Mouse (Mus musculus) heart, embryonic 10.5 days (tissue): Measurements from ENCODE around the gene Arntl. TPM values are rescaled to one million over a fixed set of nuclear protein-coding genes. Genes with fewer than 3 reads are reported as not detected.
A peak's percentile ranks its signal among the peaks of the same experiment; 100 is the strongest.
"Not testable (repeated sequence)": the region's sequence is repeated elsewhere in the genome, so short reads cannot be mapped to it uniquely, and the experiment has no call there.

Experiments used
- DNase-seq: peaks from one replicate; pipeline ENCODE4 v3.0.0-alpha.2; 2017; ENCODE audit warnings: low spot score
- H3K27ac ChIP-seq: fragments of 300-500 bp; sonication (generic); 2 replicates; pipeline ENCODE4 v1.5.1; 2016; ENCODE audit warnings: mild to moderate bottlenecking
- H3K27me3 ChIP-seq: fragments of 300-500 bp; sonication (generic); 2 replicates; pipeline ENCODE4 v1.6.1; 2016; ENCODE audit warnings: mild to moderate bottlenecking; ENCODE audit not compliant: poor library complexity, insufficient read depth, severe bottlenecking
- H3K36me3 ChIP-seq: fragments of 300-500 bp; sonication (generic); 2 replicates; pipeline ENCODE4 v1.6.1; 2016; ENCODE audit warnings: mild to moderate bottlenecking, moderate library complexity
- H3K4me1 ChIP-seq: fragments of 300-500 bp; sonication (generic); 2 replicates; pipeline ENCODE4 v1.6.1; 2016; ENCODE audit warnings: mild to moderate bottlenecking
- H3K4me3 ChIP-seq: fragments of 300-500 bp; sonication (generic); 2 replicates; pipeline ENCODE4 v1.5.1; 2016; ENCODE audit warnings: mild to moderate bottlenecking, moderate library complexity
- H3K9me3 ChIP-seq: fragments of 300-500 bp; sonication (generic); 2 replicates; pipeline ENCODE4 v1.6.1; 2016; ENCODE audit warnings: mild to moderate bottlenecking, moderate library complexity
- WGBS: fragments of 180-500 bp; shearing (Covaris S2); methylation state at CpG from one replicate; pipeline ENCODE4 v1.1.7; 2016; 5-methylcytosine and 5-hydroxymethylcytosine counted together
- polyA plus RNA-seq: library from polyadenylated mRNA; unstranded; fragments of >200 nt; fragmentation: Nextera tagmentation; extraction: Ambion mirVana; gene quantifications from 2 replicates; pipeline ENCODE4 v1.2.1, GENCODE M21; 2016

Arntl gene
- polyA plus RNA-seq, 1 experiment from 2014 or later: 7.0 TPM

GRCm38 (mm10) chr7:113246512-113246911, 39.2 kb downstream of the Arntl start:
- no peak overlapping the region for H3K4me3 ChIP-seq
- peaks cover 39% of the 10 kb centered on the region for H3K4me1 ChIP-seq
- H3K27ac ChIP-seq: no peak overlapping the region
- DNase-seq: no peak
- H3K27me3 ChIP-seq: no peaks in the 10 kb centered on the region
- no peaks in the 10 kb centered on the region for H3K36me3 ChIP-seq
- 77% methylated on average over 4 of the region's 4 CpGs for WGBS
- no peaks in the 10 kb centered on the region for H3K9me3 ChIP-seq

GRCm38 (mm10) chr7:113247167-113247566, 39.9 kb downstream of the Arntl start:
- H3K27ac ChIP-seq: no peak overlapping the region
- no peak overlapping the region for H3K4me3 ChIP-seq
- WGBS: 73% methylated on average over 5 of the region's 5 CpGs
- no peaks in the 10 kb centered on the region for H3K9me3 ChIP-seq
- no peak for DNase-seq
- no peaks in the 10 kb centered on the region for H3K27me3 ChIP-seq
- no peaks in the 10 kb centered on the region for H3K36me3 ChIP-seq
- H3K4me1 ChIP-seq: peaks cover 40% of the 10 kb centered on the region

- H3K4me3 ChIP-seq: no peak overlapping the region
- DNase-seq: no peak
- peaks cover 44% of the 10 kb centered on the region for H3K4me1 ChIP-seq
- 63% methylated on average over 16 of the region's 16 CpGs for WGBS
- H3K27me3 ChIP-seq: no peaks in the 10 kb centered on the region
- H3K9me3 ChIP-seq: no peaks in the 10 kb centered on the region
- H3K27ac ChIP-seq: 0 out of 2 replicates have a peak overlapping the region, but pooled peaks have one; percentile 22
- no peaks in the 10 kb centered on the region for H3K36me3 ChIP-seq
These were observed 42.0 kb downstream of the Arntl start for GRCm38 (mm10) chr7:113249134-113249825.

- WGBS: 42% methylated on average over 3 of the region's 3 CpGs
- H3K9me3 ChIP-seq: no peaks in the 10 kb centered on the region
- peaks cover 52% of the 10 kb centered on the region for H3K4me1 ChIP-seq
- peak overlapping the region; percentile 83 for H3K27ac ChIP-seq
- H3K4me3 ChIP-seq: no peak overlapping the region
- H3K36me3 ChIP-seq: no peaks in the 10 kb centered on the region
- H3K27me3 ChIP-seq: no peaks in the 10 kb centered on the region
- DNase-seq: peak; percentile 84
These were observed 43.2 kb downstream of the Arntl start for GRCm38 (mm10) chr7:113250433-113250991.

GRCm38 (mm10) chr7:113251001-113251400, 43.7 kb downstream of the Arntl start:
- H3K4me3 ChIP-seq: no peak overlapping the region
- 56% methylated on average over 3 of the region's 3 CpGs for WGBS
- H3K4me1 ChIP-seq: peaks cover 55% of the 10 kb centered on the region
- peak; percentile 79 for DNase-seq
- H3K36me3 ChIP-seq: no peaks in the 10 kb centered on the region
- H3K9me3 ChIP-seq: no peaks in the 10 kb centered on the region
- H3K27ac ChIP-seq: peak overlapping the region; percentile 83
- no peaks in the 10 kb centered on the region for H3K27me3 ChIP-seq

GRCm38 (mm10) chr7:113251554-113251953, 44.3 kb downstream of the Arntl start:
- Histone ChIP-seq H3K9me3 (no peaks in the 10 kb centered on the region), H3K36me3 (no peaks in the 10 kb centered on the region), H3K4me1 (peaks cover 57% of the 10 kb centered on the region), H3K27me3 (no peaks in the 10 kb centered on the region), H3K4me3 (no peak overlapping the region), H3K27ac (peak overlapping the region; percentile 83)
- 50% methylated on average over 6 of the region's 6 CpGs for WGBS
- DNase-seq: no peak

- Histone ChIP-seq H3K27ac (no peak overlapping the region), H3K4me3 (no peak overlapping the region), H3K36me3 (no peaks in the 10 kb centered on the region), H3K4me1 (peaks cover 55% of the 10 kb centered on the region), H3K9me3 (no peaks in the 10 kb centered on the region), H3K27me3 (no peaks in the 10 kb centered on the region)
- 90% methylated on average over 7 of the region's 7 CpGs for WGBS
- no peak for DNase-seq
These were observed 46.6 kb downstream of the Arntl start for GRCm38 (mm10) chr7:113253777-113254405.

GRCm38 (mm10) chr7:113256046-113256445, 48.8 kb downstream of the Arntl start:
- Histone ChIP-seq H3K4me3 (no peak overlapping the region), H3K36me3 (no peaks in the 10 kb centered on the region), H3K9me3 (no peaks in the 10 kb centered on the region), H3K4me1 (peaks cover 47% of the 10 kb centered on the region), H3K27ac (peak overlapping the region; percentile 54; the same call in 1 of the 2 replicates), H3K27me3 (no peaks in the 10 kb centered on the region)
- no peak for DNase-seq
- 46% methylated on average over 4 of the region's 4 CpGs for WGBS

- 70% methylated on average over 4 of the region's 4 CpGs for WGBS
- H3K27ac ChIP-seq: no peak overlapping the region
- H3K4me1 ChIP-seq: peaks cover 44% of the 10 kb centered on the region
- no peak for DNase-seq
- no peaks in the 10 kb centered on the region for H3K9me3 ChIP-seq
- H3K27me3 ChIP-seq: no peaks in the 10 kb centered on the region
- no peaks in the 10 kb centered on the region for H3K36me3 ChIP-seq
- H3K4me3 ChIP-seq: no peak overlapping the region
These were observed 51.2 kb downstream of the Arntl start for GRCm38 (mm10) chr7:113258430-113258829.

- Histone ChIP-seq H3K4me3 (no peak overlapping the region), H3K27ac (peak overlapping the region; percentile 73), H3K36me3 (no peaks in the 10 kb centered on the region), H3K9me3 (no peaks in the 10 kb centered on the region), H3K4me1 (peaks cover 40% of the 10 kb centered on the region), H3K27me3 (no peaks in the 10 kb centered on the region)
- WGBS: 76% methylated on average over 21 of the region's 21 CpGs
- DNase-seq: no peak
These were observed 53.3 kb downstream of the Arntl start for GRCm38 (mm10) chr7:113260321-113261167.

GRCm38 (mm10) chr7:113261690-113262089, 54.4 kb downstream of the Arntl start:
- no peaks in the 10 kb centered on the region for H3K27me3 ChIP-seq
- H3K4me3 ChIP-seq: no peak overlapping the region
- H3K9me3 ChIP-seq: no peaks in the 10 kb centered on the region
- no peak overlapping the region for H3K27ac ChIP-seq
- 77% methylated on average over 3 of the region's 3 CpGs for WGBS
- H3K36me3 ChIP-seq: no peaks in the 10 kb centered on the region
- H3K4me1 ChIP-seq: peaks cover 34% of the 10 kb centered on the region
- no peak for DNase-seq

GRCm38 (mm10) chr7:113262510-113263467, 55.5 kb downstream of the Arntl start:
- H3K36me3 ChIP-seq: not testable (repeated sequence)

More at GRCm38 (mm10) chr7:113262510-113263467, 55.5 kb downstream of the Arntl start:
- peaks cover 34% of the 10 kb centered on the region for H3K4me1 ChIP-seq
- H3K9me3 ChIP-seq, H3K4me3 ChIP-seq, H3K27me3 ChIP-seq, DNase-seq, H3K27ac ChIP-seq: not testable (repeated sequence)
- WGBS: 45% methylated on average over 14 of the region's 14 CpGs
